Mouse (Mus musculus): Measurements from ENCODE around the gene Unc45b. TPM values are rescaled to one million over a fixed set of nuclear protein-coding genes. Genes with fewer than 3 reads are reported as not detected.
"Not testable (repeated sequence)": the region's sequence is repeated elsewhere in the genome, so short reads cannot be mapped to it uniquely, and the experiment has no call there.

Gene Unc45b
- polyA plus RNA-seq, 1 experiment from 2014 or later: 2.5 TPM

- H3K27me3 ChIP-seq (ENCODE audit: control insufficient read depth, insufficient read depth, low read length): peaks cover 6% of the 10 kb centered on the region; the same call in 1 of the 2 replicates
- H3K9ac ChIP-seq (ENCODE audit: low read depth, low read length): no peak overlapping the region
- H3K27ac ChIP-seq (ENCODE audit: low read depth, low read length): no peak overlapping the region
- 83% methylated on average over 8 of the region's 8 CpGs for WGBS
- H3K4me1 ChIP-seq (ENCODE audit: control insufficient read depth, insufficient read depth, low read length): no peaks in the 10 kb centered on the region
- ATAC-seq (ENCODE audit: low FRiP score, low TSS enrichment): no peak
- H3K9me3 ChIP-seq (ENCODE audit: control insufficient read depth, low read length): no peaks in the 10 kb centered on the region
- H3K4me2 ChIP-seq (replicated peaks; ENCODE audit: low read depth, low read length): no peak overlapping the region
- no peak overlapping the region for H3K4me3 ChIP-seq (ENCODE audit: low read length)
- no peaks in the 10 kb centered on the region for H3K36me3 ChIP-seq (ENCODE audit: control insufficient read depth, insufficient read depth, low read length)
These were observed 51.9 kb downstream of the Unc45b start for GRCm38 (mm10) chr11:82962215-82962614.

GRCm38 (mm10) chr11:82970712-82971589 lies 60.6 kb downstream of the Unc45b start:
- peak; percentile 78; the same call in 1 of the 2 replicates for ATAC-seq (ENCODE audit: low FRiP score, low TSS enrichment)
- Histone ChIP-seq H3K9ac (ENCODE audit: low read depth, low read length) (peak overlapping the region; percentile 25; the same call in 1 of the 2 replicates), H3K36me3 (ENCODE audit: control insufficient read depth, insufficient read depth, low read length) (no peaks in the 10 kb centered on the region), H3K27me3 (ENCODE audit: control insufficient read depth, insufficient read depth, low read length) (no peaks in the 10 kb centered on the region), H3K4me1 (ENCODE audit: control insufficient read depth, insufficient read depth, low read length) (peaks cover 7% of the 10 kb centered on the region; the same call in 1 of the 2 replicates), H3K4me2 (replicated peaks; ENCODE audit: low read depth, low read length) (peak overlapping the region; percentile 40), H3K27ac (ENCODE audit: low read depth, low read length) (no peak overlapping the region), H3K4me3 (ENCODE audit: low read length) (peak overlapping the region; percentile 12), H3K9me3 (ENCODE audit: control insufficient read depth, low read length) (no peaks in the 10 kb centered on the region)
- 11% methylated on average over 31 of the region's 31 CpGs for WGBS

GRCm38 (mm10) chr11:82971590-82971974 lies 61.2 kb downstream of the Unc45b start:
- Histone ChIP-seq H3K27ac (ENCODE audit: low read depth, low read length) (no peak overlapping the region), H3K27me3 (ENCODE audit: control insufficient read depth, insufficient read depth, low read length) (no peaks in the 10 kb centered on the region), H3K9me3 (ENCODE audit: control insufficient read depth, low read length) (no peaks in the 10 kb centered on the region), H3K9ac (ENCODE audit: low read depth, low read length) (no peak overlapping the region), H3K4me1 (ENCODE audit: control insufficient read depth, insufficient read depth, low read length) (peaks cover 7% of the 10 kb centered on the region; the same call in 1 of the 2 replicates), H3K4me3 (ENCODE audit: low read length) (0 out of 2 replicates have a peak overlapping the region, but pooled peaks have one; percentile 12), H3K36me3 (ENCODE audit: control insufficient read depth, insufficient read depth, low read length) (no peaks in the 10 kb centered on the region), H3K4me2 (replicated peaks; ENCODE audit: low read depth, low read length) (no peak overlapping the region)
- WGBS: 73% methylated on average over 10 of the region's 11 CpGs
- no peak; the same call in 1 of the 2 replicates for ATAC-seq (ENCODE audit: low FRiP score, low TSS enrichment)

GRCm38 (mm10) chr11:82973916-82974315 lies 63.6 kb downstream of the Unc45b start:
- H3K4me2 ChIP-seq (replicated peaks; ENCODE audit: low read depth, low read length): no peak overlapping the region
- H3K4me3 ChIP-seq (ENCODE audit: low read length): no peak overlapping the region
- H3K27ac ChIP-seq (ENCODE audit: low read depth, low read length): no peak overlapping the region
- no peaks in the 10 kb centered on the region for H3K36me3 ChIP-seq (ENCODE audit: control insufficient read depth, insufficient read depth, low read length)
- 24% methylated on average over 5 of the region's 5 CpGs for WGBS
- H3K27me3 ChIP-seq (ENCODE audit: control insufficient read depth, insufficient read depth, low read length): no peaks in the 10 kb centered on the region
- H3K4me1 ChIP-seq (ENCODE audit: control insufficient read depth, insufficient read depth, low read length): peaks cover 7% of the 10 kb centered on the region; the same call in 1 of the 2 replicates
- no peak for ATAC-seq (ENCODE audit: low FRiP score, low TSS enrichment)
- H3K9me3 ChIP-seq (ENCODE audit: control insufficient read depth, low read length): no peaks in the 10 kb centered on the region
- H3K9ac ChIP-seq (ENCODE audit: low read depth, low read length): no peak overlapping the region

GRCm38 (mm10) chr11:82982409-82982808 lies 72.1 kb downstream of the Unc45b start:
- H3K36me3 ChIP-seq (ENCODE audit: control insufficient read depth, insufficient read depth, low read length): peaks cover 12% of the 10 kb centered on the region
- H3K27ac ChIP-seq (ENCODE audit: low read depth, low read length); H3K4me3 ChIP-seq (ENCODE audit: low read length); H3K27me3 ChIP-seq (ENCODE audit: control insufficient read depth, insufficient read depth, low read length); H3K9me3 ChIP-seq (ENCODE audit: control insufficient read depth, low read length); H3K4me2 ChIP-seq (replicated peaks; ENCODE audit: low read depth, low read length); H3K9ac ChIP-seq (ENCODE audit: low read depth, low read length); ATAC-seq (ENCODE audit: low FRiP score, low TSS enrichment); H3K4me1 ChIP-seq (ENCODE audit: control insufficient read depth, insufficient read depth, low read length): not testable (repeated sequence)
- 82% methylated on average over 2 of the region's 2 CpGs for WGBS

GRCm38 (mm10) chr11:82983193-82983592 lies 72.8 kb downstream of the Unc45b start:
- peaks cover 12% of the 10 kb centered on the region for H3K36me3 ChIP-seq (ENCODE audit: control insufficient read depth, insufficient read depth, low read length)

GRCm38 (mm10) chr11:82987621-82988020 lies 77.3 kb downstream of the Unc45b start:
- 88% methylated on average over 6 of the region's 6 CpGs for WGBS

More at GRCm38 (mm10) chr11:82983193-82983592, 72.8 kb downstream of the Unc45b start:
- Histone ChIP-seq H3K4me2 (replicated peaks; ENCODE audit: low read depth, low read length) (no peak overlapping the region), H3K4me1 (ENCODE audit: control insufficient read depth, insufficient read depth, low read length) (no peaks in the 10 kb centered on the region), H3K27me3 (ENCODE audit: control insufficient read depth, insufficient read depth, low read length) (no peaks in the 10 kb centered on the region), H3K9me3 (ENCODE audit: control insufficient read depth, low read length) (no peaks in the 10 kb centered on the region), H3K9ac (ENCODE audit: low read depth, low read length) (no peak overlapping the region), H3K27ac (ENCODE audit: low read depth, low read length) (no peak overlapping the region), H3K4me3 (ENCODE audit: low read length) (no peak overlapping the region)
- 83% methylated on average over 17 of the region's 17 CpGs for WGBS
- ATAC-seq (ENCODE audit: low FRiP score, low TSS enrichment): no peak

GRCm38 (mm10) chr11:82989357-82989756 lies 79.0 kb downstream of the Unc45b start:
- ATAC-seq (ENCODE audit: low FRiP score, low TSS enrichment): no peak
- Histone ChIP-seq H3K4me1 (ENCODE audit: control insufficient read depth, insufficient read depth, low read length) (peaks cover 5% of the 10 kb centered on the region; the same call in 1 of the 2 replicates), H3K9ac (ENCODE audit: low read depth, low read length) (no peak overlapping the region), H3K4me2 (replicated peaks; ENCODE audit: low read depth, low read length) (peak overlapping the region; percentile 64), H3K4me3 (ENCODE audit: low read length) (0 out of 2 replicates have a peak overlapping the region, but pooled peaks have one; percentile 1), H3K36me3 (ENCODE audit: control insufficient read depth, insufficient read depth, low read length) (peaks cover 2% of the 10 kb centered on the region; the same call in 1 of the 2 replicates), H3K27ac (ENCODE audit: low read depth, low read length) (no peak overlapping the region), H3K9me3 (ENCODE audit: control insufficient read depth, low read length) (no peaks in the 10 kb centered on the region), H3K27me3 (ENCODE audit: control insufficient read depth, insufficient read depth, low read length) (no peaks in the 10 kb centered on the region)
- 20% methylated on average over 12 of the region's 12 CpGs for WGBS

More at GRCm38 (mm10) chr11:82987621-82988020, 77.3 kb downstream of the Unc45b start:
- Histone ChIP-seq H3K36me3 (ENCODE audit: control insufficient read depth, insufficient read depth, low read length) (peaks cover 6% of the 10 kb centered on the region; the same call in 1 of the 2 replicates), H3K9me3 (ENCODE audit: control insufficient read depth, low read length) (no peaks in the 10 kb centered on the region), H3K27me3 (ENCODE audit: control insufficient read depth, insufficient read depth, low read length) (no peaks in the 10 kb centered on the region), H3K27ac (ENCODE audit: low read depth, low read length) (no peak overlapping the region), H3K4me1 (ENCODE audit: control insufficient read depth, insufficient read depth, low read length) (peaks cover 5% of the 10 kb centered on the region; the same call in 1 of the 2 replicates), H3K4me3 (ENCODE audit: low read length) (no peak overlapping the region), H3K4me2 (replicated peaks; ENCODE audit: low read depth, low read length) (no peak overlapping the region), H3K9ac (ENCODE audit: low read depth, low read length) (no peak overlapping the region)
- no peak for ATAC-seq (ENCODE audit: low FRiP score, low TSS enrichment)

Measured in kidney, embryonic 14.5 days (tissue).